Comparison of ENCODE assay signal across 15 mouse cellular contexts in genomic region chr13:44359344-44359743, GRCm38 (mm10).
"Had no signal": no experiment of that assay in that cellular context is flagged by ENCODE, and none has a peak within 500 bp of the region (broad histone marks: within the 10 kb centered on the region; RNA-seq: fewer than 3 reads in every experiment).

No protein-coding gene starts in this region.

- H3K27me3 ChIP-seq: neural tube, embryonic 13.5 days; neural tube, embryonic 15.5 days had no signal

- H3K4me1 ChIP-seq: neural tube, embryonic 15.5 days had no signal

- H3K27ac ChIP-seq: midbrain, embryonic 10.5 days; midbrain, embryonic 12.5 days; neural tube, embryonic 13.5 days; neural tube, embryonic 15.5 days had no signal

- H3K4me3 ChIP-seq: midbrain, embryonic 10.5 days; midbrain, embryonic 12.5 days; myocyte; neural tube, embryonic 13.5 days; neural tube, embryonic 15.5 days had no signal

- H3K36me3 ChIP-seq: midbrain, embryonic 10.5 days; midbrain, embryonic 12.5 days; neural tube, embryonic 13.5 days; neural tube, embryonic 15.5 days had no signal

- DNase-seq: lung, adult 18-20 months; lung, embryonic 14.5 days; lung, postnatal 10 days; lung, postnatal 4 days; midbrain, embryonic 14.5 days; right cerebral cortex, adult 18-20 months; right cerebral cortex, postnatal 25 days; right cerebral cortex, postnatal 4 days; spleen, adult 18-20 months; thymus, adult 18-20 months had no signal
